Mouse (Mus musculus): Measurements from ENCODE around the gene Mtus2.

GRCm38 (mm10) chr5:148052846-148053608 lies 95.9 kb downstream of the Mtus2 start:
- no peak for TF ChIP-seq POLR2A (IDR thresholded peaks at IDR 0.05; ENCODE audit: low read depth, low read length)
- TF ChIP-seq CTCF (IDR thresholded peaks at IDR 0.05; ENCODE audit: extremely low read depth, insufficient read depth, insufficient read length, insufficient replicate concordance): no peak
